8 mouse cellular contexts compared by ENCODE assay signal in the genomic region with DNA sequence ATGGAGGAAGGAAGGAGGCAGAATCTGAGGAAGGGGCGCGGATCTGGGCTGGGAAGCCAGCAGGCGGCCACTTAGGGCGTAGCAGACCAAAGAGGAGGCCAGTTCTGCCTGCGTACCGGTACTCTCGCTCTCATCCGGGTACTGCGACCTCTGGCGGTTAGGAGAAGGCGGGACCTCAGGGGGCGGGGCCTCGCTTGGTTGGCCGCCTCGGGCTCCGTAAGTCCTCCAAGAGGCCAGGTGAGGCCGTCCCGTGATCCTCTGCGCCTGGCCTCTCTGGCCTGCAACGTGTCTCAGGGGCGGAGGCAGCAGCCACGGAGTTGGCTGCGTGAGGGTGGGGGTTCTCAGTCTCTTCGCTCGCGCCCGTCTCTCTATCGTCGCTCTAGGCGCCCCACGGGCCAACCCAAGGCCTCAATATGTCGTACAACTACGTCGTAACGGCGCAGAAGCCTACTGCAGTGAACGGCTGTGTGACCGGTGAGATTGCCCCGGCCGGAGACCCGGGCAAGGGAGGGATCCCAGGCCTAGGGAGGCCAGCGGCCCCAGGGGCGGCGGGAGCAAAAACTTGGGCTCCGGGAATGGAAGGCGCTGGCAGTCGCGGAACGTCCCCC. TPM values are rescaled to one million over a fixed set of nuclear protein-coding genes. Genes with fewer than 3 reads are reported as not detected.
DNase-seq lines count a peak whose midpoint lies in the region; ATAC-seq and TF ChIP-seq lines count a peak whose summit lies in the region.

A gene (plus strand): TSS at position 35 of the 608 bp plus-strand sequence.
A gene (minus strand): TSS at position 362 of the 608 bp plus-strand sequence.

- ATAC-seq in embryonic facial prominence, embryonic 15.5 days (ENCODE audit: insufficient number of reproducible peaks, low FRiP score, low TSS enrichment, low read depth), result peak; percentile 96
- peak; percentile 97 for ATAC-seq in kidney, embryonic 14.5 days (ENCODE audit: low FRiP score, low TSS enrichment)
- peak; percentile 96 for ATAC-seq in limb, embryonic 15.5 days (ENCODE audit: insufficient number of reproducible peaks, low FRiP score, low TSS enrichment, low read depth)

- H3K27ac ChIP-seq in bone marrow, adult 2 months (ENCODE audit: control insufficient read depth, insufficient read depth, low read depth, low read length, poor library complexity), result peak within 1 kb of the TSS; percentile 80
- H3K27ac ChIP-seq in embryonic facial prominence, embryonic 15.5 days (replicated peaks), result peak within 1 kb of the TSS; percentile 95
- peak within 1 kb of the TSS; percentile 92 for H3K27ac ChIP-seq in kidney, embryonic 14.5 days (ENCODE audit: low read depth, low read length)
- H3K27ac ChIP-seq in limb, embryonic 15.5 days, result peak within 1 kb of the TSS; percentile 95

- peak within 1 kb of the TSS; percentile 69 for H3K4me2 ChIP-seq in embryonic facial prominence, embryonic 15.5 days (replicated peaks)
- H3K4me2 ChIP-seq in kidney, embryonic 14.5 days (replicated peaks; ENCODE audit: low read depth, low read length), result peak within 1 kb of the TSS; percentile 65
- H3K4me2 ChIP-seq in limb, embryonic 15.5 days, result peak within 1 kb of the TSS; percentile 72

- H3K4me1 ChIP-seq in bone marrow, adult 2 months (ENCODE audit: control insufficient read depth, insufficient read depth, low read length), result peaks cover 2% of the 10 kb centered on the region; the same call in 1 of the 2 replicates
- peaks cover 45% of the 10 kb centered on the region for H3K4me1 ChIP-seq in embryonic facial prominence, embryonic 15.5 days
- peaks cover 26% of the 10 kb centered on the region; the same call in 1 of the 2 replicates for H3K4me1 ChIP-seq in kidney, embryonic 14.5 days (ENCODE audit: control insufficient read depth, insufficient read depth, low read length)
- peaks cover 40% of the 10 kb centered on the region for H3K4me1 ChIP-seq in limb, embryonic 15.5 days

- peak within 1 kb of the TSS; percentile 91 for H3K4me3 ChIP-seq in bone marrow, adult 2 months (replicated peaks; ENCODE audit: control insufficient read depth, low read depth, low read length)
- peak within 1 kb of the TSS; percentile 98 for H3K4me3 ChIP-seq in embryonic facial prominence, embryonic 15.5 days (replicated peaks)
- peak within 1 kb of the TSS; percentile 89 for H3K4me3 ChIP-seq in kidney, embryonic 14.5 days (ENCODE audit: low read length)
- H3K4me3 ChIP-seq in limb, embryonic 15.5 days, result peak within 1 kb of the TSS; percentile 71

- WGBS in bone marrow, adult 2 months, result 0% methylated on average over 49 of the region's 49 CpGs
- under 1% methylated on average over 49 of the region's 49 CpGs for WGBS in embryonic facial prominence, embryonic 15.5 days
- WGBS in kidney, embryonic 14.5 days, result under 1% methylated on average over 49 of the region's 49 CpGs
- WGBS in limb, embryonic 15.5 days, result 0% methylated on average over 47 of the region's 49 CpGs

- TF ChIP-seq POLR2A in bone marrow, adult 2 months (IDR thresholded peaks at IDR 0.05; ENCODE audit: borderline replicate concordance, control insufficient read depth, low read depth, low read length), result peak; percentile 99

- H3K9me3 ChIP-seq in embryonic facial prominence, embryonic 15.5 days (replicated peaks), result no peaks in the 10 kb centered on the region
- no peaks in the 10 kb centered on the region for H3K9me3 ChIP-seq in kidney, embryonic 14.5 days (ENCODE audit: control insufficient read depth, low read length)
- H3K9me3 ChIP-seq in limb, embryonic 15.5 days, result no peaks in the 10 kb centered on the region

- peak within 1 kb of the TSS; percentile 99 for H3K9ac ChIP-seq in embryonic facial prominence, embryonic 15.5 days
- peak within 1 kb of the TSS; percentile 93 for H3K9ac ChIP-seq in kidney, embryonic 14.5 days (ENCODE audit: low read depth, low read length)
- peak within 1 kb of the TSS; percentile 83 for H3K9ac ChIP-seq in limb, embryonic 15.5 days

- H3K36me3 ChIP-seq in embryonic facial prominence, embryonic 15.5 days, result peaks cover 34% of the 10 kb centered on the region
- H3K36me3 ChIP-seq in kidney, embryonic 14.5 days (ENCODE audit: control insufficient read depth, insufficient read depth, low read length), result peaks cover 34% of the 10 kb centered on the region
- H3K36me3 ChIP-seq in limb, embryonic 15.5 days, result peaks cover 30% of the 10 kb centered on the region

- peak; percentile 98 for DNase-seq in 416B (ENCODE audit: low read depth)
- DNase-seq in heart, adult 9 months (ENCODE audit: low spot score in 2 of 2), result peak; percentile 98 to 99
- DNase-seq in monocyte, adult 2 months (ENCODE audit: low read depth in 1 of 2, low spot score in 2 of 2), result peak; percentile 91 to 96
- peak; percentile 98 for DNase-seq in spleen, postnatal 36 days (ENCODE audit: low spot score in 2 of 2)

- TF ChIP-seq CTCF in bone marrow, adult 2 months (IDR thresholded peaks at IDR 0.05; ENCODE audit: control insufficient read depth, insufficient read depth, low read length), result peak; percentile 53

- H3K27me3 ChIP-seq in embryonic facial prominence, embryonic 15.5 days, result no peaks in the 10 kb centered on the region
- no peaks in the 10 kb centered on the region for H3K27me3 ChIP-seq in kidney, embryonic 14.5 days (ENCODE audit: control insufficient read depth, insufficient read depth, low read length)
- H3K27me3 ChIP-seq in limb, embryonic 15.5 days, result no peaks in the 10 kb centered on the region

RNA-seq across cellular contexts. Expression of the first gene that starts in this region (rescaled TPM):
- 59.3 and 107 TPM in 2 replicates for polyA plus RNA-seq in bone marrow, adult 2 months (2011; ENCODE audit: insufficient read depth, insufficient read length, low replicate concordance, missing spikeins)
- 338 and 340 TPM in 2 replicates for polyA plus RNA-seq in embryonic facial prominence, embryonic 15.5 days (2015; fragmentation: Nextera tagmentation; extraction: Ambion mirVana)
- 238 and 353 TPM in 2 replicates for polyA plus RNA-seq in kidney, embryonic 14.5 days (2014; fragmentation: Nextera tagmentation; extraction: Ambion mirVana)
- polyA plus RNA-seq in limb, embryonic 15.5 days (2015; fragmentation: Nextera tagmentation; extraction: Ambion mirVana), result 350 and 363 TPM in 2 replicates

RNA-seq across cellular contexts. Expression of the second gene that starts in this region (rescaled TPM):
- polyA plus RNA-seq in bone marrow, adult 2 months (2011; ENCODE audit: insufficient read depth, insufficient read length, low replicate concordance, missing spikeins), result 3.7 and 5.3 TPM in 2 replicates
- polyA plus RNA-seq in embryonic facial prominence, embryonic 15.5 days (2015; fragmentation: Nextera tagmentation; extraction: Ambion mirVana), result 14.4 and 18.8 TPM in 2 replicates
- polyA plus RNA-seq in kidney, embryonic 14.5 days (2014; fragmentation: Nextera tagmentation; extraction: Ambion mirVana), result 21.5 and 30.0 TPM in 2 replicates
- 12.0 and 13.2 TPM in 2 replicates for polyA plus RNA-seq in limb, embryonic 15.5 days (2015; fragmentation: Nextera tagmentation; extraction: Ambion mirVana)

Comparison
In these comparisons a context has a peak if more than half of its experiments do, and no peak if none do; other contexts are left out.
1. Peak in every context shown above with its lines: DNase-seq, ATAC-seq, H3K4me3 ChIP-seq and H3K27ac ChIP-seq.